Mouse (Mus musculus) 3T3-L1 (cell line): ENCODE results near the gene Ltb4r1.

ENCODE experiments used
- DNase-seq: peaks from one replicate; pipeline ENCODE4 v3.0.0-alpha.2; 2015; ENCODE audit warnings: low read depth, low spot score

The Ltb4r1 gene

DNA sequence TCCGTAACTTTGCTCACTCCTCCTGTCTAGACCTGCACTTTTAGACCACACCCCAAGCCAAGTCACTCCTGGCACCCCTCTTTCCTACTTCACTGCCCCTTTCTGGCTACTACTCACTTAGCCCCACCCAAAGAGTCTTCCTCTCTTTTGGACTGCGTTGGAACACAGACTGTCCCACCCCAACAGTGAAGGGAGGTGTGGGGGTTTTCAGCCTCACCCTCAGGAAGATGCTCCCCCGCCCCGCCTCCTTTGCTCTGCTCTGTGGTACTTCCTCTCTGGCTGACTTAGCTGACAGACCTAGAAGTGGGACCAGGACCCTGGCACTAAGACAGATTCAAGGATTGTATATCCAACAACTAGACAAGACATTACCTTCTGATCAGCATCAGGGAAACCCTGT, at the start of gene Ltb4r1:
Gene Ltb4r1, plus strand, starts transcription at position 267 of the 400 bp plus-strand sequence.
- DNase-seq = no peak

DNA sequence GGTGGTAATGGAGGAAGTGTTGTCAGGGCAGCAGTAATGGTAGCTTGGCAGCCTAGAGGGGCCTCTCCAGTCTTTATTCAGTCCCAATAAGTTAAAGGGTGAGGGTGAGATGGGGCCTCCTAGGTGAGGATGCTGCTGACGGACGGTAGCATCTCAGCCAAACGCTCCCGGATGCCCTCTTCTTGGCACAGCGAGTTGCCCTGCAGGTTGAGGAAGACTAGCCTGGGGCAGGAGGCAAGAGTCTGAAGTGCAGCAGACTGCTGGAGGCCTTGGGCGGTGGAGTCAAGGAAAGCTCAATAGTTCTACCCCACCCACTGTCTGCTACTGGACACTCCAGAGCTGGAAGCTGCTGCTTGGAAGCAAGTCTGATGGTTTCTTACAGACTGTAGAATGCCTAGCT, 49.5 kb upstream of the Ltb4r1 start:
- DNase-seq = no peak

DNA sequence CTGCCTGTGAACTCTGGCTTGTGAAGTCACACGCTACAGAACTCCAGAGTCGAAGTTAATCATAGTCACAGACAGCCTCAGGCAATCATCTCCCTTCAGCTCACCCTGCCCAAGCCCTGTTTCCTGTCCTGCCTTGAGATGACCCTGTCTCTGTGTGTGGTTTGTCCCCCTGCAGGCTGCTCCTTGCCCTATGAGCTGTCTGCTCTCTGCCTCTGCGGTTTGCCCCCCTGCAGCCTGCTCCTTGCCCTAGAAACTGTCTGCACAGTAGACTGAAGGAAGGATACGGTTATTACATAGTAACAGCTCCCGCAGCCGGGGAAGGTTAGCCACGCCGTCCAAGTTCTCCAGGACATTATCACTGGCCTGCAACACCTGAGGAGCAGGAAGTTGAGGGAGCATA, 48.9 kb upstream of the Ltb4r1 start:
- no peak for DNase-seq

DNA sequence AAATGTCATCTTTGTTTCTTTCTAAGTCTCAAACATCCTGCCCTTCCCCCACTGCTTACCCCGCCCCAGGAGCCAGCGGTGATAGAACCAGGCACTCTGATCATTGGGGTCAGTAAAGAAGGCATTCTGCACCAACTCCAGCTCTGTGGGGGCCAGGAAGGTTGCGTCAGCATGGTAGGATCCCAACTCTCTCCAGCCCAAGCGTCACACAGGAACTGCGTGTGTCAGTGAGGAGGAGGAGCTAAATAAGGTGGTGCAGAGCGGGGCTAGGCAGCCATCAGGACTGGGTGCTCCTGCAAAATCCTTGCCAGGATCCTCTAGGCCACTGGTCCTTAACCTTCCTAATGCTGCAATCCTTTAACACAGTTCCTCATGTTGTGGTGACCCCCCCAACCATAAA, 46.0 kb upstream of the Ltb4r1 start:
- no peak for DNase-seq

DNA sequence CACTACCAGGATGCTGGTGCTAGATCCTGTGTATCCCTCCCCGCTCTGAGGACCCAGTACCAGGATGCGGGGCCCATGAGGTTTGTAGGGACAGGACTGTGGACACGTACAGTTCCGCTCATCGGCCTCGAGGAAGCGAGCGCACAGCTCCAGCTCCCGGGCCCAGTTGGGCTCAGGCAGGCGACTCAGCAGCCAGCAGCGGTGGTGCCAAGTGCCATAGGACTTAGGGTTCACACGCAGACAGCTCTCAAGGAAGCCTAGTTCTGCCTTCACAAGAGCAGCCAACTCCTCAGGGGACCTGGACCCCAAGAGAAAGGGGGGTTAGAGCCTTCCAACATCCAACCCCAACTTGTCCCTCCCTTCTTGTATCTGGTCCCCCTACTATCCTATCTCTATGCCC, 45.1 kb upstream of the Ltb4r1 start:
- no peak for DNase-seq

DNA sequence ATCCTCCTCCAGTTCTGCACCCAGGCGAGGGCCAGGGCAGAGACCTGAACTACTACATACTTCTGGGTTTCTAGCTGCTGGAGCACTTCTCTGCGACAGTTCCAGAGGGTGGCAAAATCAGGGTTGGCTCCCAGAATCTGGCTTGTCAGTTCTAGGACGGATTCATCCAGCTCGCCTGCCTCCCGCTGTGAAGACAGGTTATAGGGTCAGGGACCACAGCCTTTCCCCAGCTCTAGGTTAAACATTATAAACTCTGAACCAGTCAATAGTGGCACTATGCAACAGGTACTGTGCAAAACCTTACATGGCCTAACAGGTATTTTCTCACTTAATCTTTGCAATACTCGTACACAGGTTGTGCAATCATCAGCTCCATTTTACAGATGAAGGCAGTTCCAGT, 44.7 kb upstream of the Ltb4r1 start:
- DNase-seq = no peak

DNA sequence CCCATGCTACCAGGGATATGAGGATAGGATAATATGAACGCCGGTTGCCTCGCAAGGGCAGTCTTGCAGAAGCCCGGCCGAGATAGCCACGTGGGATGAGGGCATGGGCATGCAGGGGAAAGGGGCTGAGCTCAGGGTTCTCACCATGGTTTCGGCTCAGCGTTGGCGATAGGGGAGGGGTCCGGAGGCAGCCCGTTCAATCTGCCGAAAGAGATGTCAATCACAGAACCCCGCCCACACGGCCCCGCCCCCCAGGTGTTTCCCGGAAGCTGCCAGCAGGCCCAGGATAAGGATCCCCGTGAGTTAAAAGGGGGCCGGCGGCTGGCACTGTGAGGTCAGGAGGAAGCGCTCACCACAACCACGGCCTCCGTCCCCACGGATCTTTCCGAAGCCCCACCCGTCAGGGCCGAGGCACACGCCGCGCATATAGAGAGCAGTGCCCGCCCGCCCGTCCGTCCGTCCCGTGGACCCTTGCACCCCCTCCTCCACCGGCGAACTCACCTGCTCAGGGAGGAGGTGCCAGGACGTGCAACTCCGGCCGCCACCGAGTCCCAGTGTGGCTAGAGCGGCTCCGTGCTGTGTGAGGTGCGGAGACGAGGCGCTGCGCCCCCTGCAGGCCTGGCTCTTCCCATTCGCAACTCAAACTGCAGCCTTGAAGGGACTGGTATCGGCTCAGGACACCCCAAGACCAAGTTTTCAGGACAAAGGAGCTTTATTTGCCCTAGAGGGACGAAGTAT, 43.9 kb upstream of the Ltb4r1 start, which contains the start of gene Rabggta:
Gene Rabggta, minus strand, starts transcription at position 564 of the 738 bp plus-strand sequence.
- DNase-seq = peak; percentile 85

DNA sequence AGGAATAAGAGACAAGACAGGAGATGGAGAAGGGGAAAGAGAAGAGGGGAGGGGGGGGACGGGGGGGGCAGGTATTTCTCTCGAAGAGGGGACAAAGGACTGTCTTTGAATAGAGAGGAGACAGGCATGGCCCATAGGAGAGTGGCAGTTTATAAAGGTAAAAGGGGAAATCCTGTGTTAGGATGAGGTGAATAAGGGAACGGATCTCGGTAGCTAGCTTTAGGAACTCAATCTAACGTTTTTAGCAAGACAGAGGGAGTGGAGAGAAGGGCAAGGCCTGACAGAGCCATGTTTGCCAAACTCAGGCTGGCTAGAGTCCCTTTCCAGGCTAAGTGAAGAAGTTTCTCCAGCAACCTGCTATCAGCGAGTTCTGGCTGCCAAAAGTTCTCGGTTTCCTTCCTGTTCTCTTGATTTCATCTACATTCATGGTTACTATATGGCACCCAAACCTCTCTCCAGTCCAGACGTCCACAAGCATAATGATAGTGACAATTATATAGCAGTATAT, 43.3 kb upstream of the Ltb4r1 start:
- DNase-seq = no peak

DNA sequence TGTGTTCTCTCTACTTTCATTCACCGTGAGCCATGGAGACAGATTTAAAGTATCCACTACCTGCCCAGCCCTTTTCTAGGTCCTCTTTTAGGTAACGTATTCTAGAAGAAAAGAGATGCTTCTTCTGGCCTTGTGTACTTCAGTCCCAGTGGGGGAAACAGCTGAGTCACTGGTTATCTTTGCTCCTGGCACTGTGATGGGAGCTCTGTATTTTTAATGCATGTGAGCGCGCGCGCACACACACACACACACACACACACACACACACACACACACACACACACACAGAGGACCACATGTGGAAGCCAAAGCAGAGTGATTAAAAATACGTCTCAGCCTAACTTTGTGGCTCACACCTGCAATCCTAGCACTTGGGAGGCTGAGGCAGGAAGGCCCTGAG, 42.3 kb upstream of the Ltb4r1 start:
- DNase-seq = no peak

DNA sequence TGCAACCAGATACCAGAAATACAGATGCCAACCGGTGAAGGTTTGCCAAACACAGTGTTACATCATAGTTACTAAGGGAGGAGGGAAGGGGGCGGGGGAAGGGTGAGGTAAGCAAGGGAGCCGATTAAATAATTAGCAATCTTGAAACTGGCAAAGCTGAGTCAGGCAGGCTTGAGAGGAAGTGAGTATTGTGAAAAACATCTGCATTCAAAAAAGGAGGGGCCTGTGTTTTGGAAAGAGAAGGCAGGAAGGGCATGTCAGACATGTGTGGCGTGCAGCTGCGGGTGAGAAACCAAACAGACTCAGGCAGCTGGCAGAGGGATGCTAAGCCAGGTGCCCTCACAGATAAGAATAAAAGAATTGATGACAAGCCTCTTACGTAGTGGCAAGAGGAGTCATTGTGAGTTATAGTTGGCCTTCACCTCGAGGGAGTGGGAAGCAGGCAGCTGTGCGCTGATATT, 41.3 kb upstream of the Ltb4r1 start:
- DNase-seq = peak; percentile 83

DNA sequence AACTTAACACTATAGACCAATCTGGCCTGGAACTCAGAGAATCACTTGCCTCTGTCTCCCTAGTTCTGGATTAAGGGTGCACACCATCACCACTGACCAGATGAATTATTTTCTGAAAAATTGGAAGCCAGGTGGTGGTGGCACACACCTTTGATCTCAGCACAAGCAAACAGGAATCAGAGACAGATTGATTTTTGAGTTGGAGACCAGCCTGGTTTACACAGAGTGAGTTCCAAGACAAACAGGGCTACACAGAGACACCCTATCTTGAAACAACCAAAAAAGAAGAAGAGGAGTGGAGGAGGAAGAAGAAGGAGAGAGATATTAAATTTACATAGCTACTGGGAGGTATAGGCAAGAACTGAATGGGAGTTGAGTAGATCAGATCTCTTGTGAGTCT, 39.5 kb upstream of the Ltb4r1 start:
- DNase-seq = no peak

DNA sequence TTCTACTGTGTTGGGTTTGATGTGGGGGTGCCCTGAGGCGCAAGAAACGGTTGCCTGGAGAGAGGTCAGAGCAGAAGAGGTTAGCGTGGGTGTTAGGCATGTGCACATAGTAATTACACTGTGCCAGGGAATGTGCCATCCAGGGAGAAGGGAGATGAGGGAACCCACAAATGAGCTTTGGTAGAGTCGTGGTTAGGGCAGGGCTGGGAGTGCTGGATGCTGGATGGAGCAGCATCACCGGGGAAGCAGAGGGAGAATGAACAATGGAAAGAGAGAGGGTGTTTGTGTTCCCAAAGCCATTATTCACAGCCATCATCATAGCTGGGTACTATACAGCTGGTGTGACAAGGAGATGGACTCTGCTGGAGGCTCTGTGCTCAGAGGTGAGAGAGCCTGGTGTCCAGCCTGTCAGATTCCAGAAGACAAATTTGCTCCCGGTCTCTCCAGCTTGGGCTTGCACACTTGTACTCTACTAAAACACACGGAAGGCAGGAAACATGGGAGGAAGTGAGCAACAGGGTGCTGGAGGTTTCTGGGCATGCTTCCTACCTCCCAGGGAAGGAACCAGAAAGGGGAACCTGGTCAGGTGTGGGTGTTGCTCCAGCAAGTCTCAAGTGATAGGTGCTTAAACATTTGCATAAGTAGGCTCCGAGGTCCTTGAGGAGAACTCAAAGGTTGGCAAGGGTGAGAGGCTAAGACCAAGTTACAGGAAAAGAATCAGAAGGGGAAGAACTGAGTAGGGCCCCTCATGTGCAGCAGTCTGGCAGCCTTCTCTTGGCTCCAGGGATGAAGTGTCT, 37.7 kb upstream of the Ltb4r1 start:
- no peak for DNase-seq

DNA sequence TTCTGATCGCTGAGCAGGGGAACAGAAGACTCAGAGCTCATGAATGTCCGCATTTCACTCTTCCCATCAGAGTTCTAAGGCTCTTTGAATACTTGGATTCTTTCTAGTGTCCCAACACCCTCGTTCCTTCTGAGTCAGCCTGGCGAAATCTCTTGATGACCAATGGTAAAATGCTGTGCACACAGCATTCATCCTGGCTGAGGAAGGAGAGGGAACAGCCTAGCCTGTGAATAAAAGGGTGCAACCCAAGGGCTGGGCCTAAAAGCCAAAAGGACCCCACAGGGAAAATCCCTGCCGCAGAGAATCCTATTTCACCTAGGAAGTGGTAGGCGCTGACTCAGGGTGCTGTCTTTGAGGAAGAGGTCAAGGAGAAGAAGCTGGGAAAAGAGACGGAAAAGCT, 35.6 kb upstream of the Ltb4r1 start:
- DNase-seq = peak; percentile 28

DNA sequence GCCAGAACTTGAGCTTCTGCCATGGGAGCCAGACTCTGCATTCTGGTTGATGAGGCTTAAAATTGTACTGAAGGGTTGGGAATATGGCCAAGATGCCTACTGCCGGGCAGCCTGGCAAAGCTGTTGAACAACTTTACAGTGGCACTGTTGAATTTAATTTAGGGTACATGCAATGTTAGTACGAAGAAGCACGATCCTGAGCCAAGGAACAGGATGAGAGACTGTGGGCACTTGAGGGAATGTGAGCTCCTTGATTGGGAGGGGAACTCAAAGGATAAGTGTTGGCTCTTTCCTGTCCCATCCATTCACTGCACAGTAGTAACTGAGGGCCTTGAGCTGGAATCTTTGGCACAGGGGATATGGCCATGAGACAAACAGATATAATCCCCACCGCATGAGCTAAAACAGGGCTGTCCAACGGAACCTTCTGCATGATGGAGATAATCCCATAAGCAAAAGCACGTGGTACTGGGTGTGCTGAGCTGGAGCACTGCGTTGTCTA, 35.2 kb upstream of the Ltb4r1 start:
- DNase-seq = no peak

DNA sequence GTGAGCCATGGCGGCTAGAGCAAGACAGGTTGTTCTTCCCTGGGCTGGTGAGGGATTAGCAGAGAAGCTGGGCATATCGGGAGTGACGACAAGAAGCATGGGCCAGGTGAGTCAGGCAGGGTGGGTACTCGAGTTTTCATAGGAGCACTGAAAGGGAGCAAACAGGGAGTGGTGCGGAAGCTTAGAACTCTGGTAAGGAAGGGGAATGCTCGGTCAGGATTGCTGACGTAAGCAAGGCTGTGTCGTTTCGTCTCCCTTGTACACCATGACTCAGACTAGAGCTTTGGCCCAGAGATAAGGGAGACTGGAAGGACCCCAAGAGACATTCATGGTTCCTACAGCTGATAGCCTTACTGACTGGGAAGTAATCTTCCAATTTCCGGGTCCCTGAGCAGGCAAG, 31.9 kb upstream of the Ltb4r1 start:
- no peak for DNase-seq

DNA sequence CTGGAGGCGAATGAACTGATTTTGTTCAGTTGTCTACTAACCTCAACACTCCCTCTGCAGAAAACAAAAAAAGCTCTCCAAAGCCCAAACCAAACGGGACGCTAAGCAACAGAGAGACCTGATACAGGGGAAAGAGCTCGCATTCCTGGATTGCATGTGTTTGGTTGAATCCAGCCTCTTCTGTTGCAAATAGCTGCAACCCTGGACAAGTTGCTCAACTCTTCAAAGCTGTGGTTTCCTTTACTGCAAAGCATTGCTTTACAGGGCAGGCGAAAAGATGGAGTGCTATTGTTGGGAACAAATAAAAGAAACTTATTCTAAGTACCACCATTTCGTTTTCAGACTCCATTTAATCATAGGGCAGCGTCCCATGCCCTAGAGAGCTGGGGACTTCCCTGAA, 30.9 kb upstream of the Ltb4r1 start:
- DNase-seq = no peak

DNA sequence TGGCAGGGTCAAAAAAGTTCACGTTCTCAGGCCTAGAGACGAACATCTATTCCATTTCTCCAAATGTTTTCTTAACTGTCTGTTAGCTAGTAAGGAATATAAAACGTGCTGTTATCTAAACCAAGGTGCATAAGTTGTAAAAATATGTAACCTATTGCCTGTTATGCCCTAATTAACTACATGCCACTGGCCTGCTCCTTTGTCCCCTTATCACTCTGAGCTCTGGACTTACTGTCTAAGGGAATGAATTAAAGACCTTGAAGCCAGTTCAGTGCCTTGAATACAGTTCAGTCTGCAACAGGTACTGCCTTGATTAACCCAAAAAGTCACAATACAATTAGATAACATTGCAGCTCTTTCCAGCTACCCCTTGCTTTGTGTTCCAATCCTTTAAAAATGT, 30.4 kb upstream of the Ltb4r1 start:
- no peak for DNase-seq

DNA sequence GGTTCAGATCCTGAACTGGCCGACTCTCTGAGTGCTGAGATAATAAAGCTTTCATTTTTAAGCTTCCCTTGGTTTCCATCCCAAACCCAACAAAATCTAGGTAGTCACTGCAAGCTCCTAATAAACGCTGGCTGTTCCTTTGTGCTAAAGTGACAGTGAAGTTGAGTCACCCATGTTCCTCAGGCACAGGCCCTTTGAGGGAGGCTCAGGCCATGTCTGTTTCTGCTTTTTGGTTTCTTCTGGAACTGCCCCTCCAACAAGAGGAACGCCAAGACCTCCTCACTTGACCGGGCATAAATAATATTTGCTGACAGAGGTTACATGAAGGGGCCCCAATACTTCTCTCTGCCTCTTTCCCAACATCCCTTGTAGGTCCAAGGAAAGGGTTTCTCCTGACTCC, 30.0 kb upstream of the Ltb4r1 start:
- DNase-seq = no peak

DNA sequence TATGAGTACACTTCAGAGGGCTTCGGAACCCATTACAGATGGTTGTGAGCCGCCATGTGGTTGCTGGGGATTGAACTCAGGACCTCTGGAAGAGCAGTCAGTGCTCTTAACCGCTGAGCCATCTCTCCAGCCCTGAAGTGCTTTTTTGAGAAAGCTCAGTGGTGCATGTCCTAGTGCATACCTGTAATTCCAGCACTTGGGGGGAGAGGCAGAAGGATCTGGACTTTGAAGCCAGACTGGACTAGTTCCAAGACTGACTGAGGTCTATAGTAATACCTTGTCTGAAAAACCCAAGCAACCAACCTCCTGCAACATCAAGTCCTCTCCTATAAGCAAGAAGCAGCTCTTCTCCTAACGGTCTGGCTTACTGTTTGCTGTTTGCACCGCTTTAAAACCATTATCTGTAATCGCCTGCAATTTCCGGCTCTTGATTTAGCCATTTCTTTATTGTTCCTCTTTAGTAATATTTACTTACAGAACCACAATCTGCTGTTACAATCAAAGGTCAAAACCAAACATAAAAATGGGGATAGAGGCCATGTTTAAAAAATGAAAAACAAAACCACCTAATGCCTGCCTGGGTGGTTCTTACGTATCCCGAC, 28.6 kb upstream of the Ltb4r1 start:
- DNase-seq = no peak

DNA sequence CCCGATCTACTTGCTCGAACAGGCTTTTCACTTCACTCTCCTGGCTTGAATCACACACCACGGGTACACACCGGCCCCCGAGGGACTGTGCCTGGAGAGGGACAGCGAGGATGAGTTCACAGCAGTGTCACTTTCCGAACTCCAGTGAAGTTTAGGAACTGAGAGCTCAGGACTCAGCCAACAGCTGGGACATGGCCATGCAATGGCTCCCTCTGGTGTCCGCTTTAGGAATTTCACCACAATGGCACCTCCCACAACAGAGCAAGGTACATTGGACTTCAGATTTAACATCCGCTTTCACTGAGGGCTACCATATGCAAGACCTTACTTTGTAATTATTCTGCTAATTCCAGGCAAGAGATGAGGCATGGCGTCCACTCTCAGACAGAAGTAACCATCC, 22.1 kb upstream of the Ltb4r1 start:
- peak; percentile 85 for DNase-seq

DNA sequence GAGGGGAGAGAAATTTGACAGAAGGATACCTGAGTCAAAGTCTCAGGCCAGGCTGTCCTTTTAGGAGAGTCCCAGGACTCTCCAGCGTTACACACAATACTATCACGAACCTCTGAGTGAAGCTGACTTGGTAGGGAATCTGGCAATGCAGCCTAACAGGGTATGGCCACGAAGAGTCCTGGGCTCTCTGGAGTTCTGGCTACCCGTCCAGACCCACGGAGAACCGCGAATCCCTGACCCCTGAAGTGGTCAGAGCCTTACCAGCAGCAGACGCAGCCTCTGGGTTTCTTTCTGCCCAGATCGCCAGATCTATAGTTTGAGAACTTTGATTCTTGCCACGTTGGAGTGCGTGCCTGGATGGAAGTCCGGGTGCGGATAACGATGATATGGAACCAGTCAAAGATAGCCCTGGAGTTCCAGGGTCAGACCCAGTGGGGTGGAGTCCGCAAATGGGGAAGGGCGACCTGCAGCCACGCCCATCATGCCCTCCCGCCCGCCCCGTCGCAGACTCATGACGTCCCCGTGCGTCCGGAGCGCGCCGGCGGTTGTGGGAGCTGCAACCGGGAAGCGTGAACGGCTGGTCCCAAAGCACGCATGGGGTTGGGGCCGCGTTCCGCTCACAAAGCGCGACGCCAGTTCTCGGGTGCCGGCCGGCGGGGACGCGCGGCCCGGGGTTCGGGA, 20.4 kb upstream of the Ltb4r1 start, which contains the start of the genes Dhrs1 and Nop9:
Gene Dhrs1, minus strand, starts transcription at position 511 of the 681 bp plus-strand sequence.
Gene Nop9, plus strand, starts transcription at position 514 of the 681 bp plus-strand sequence.
- DNase-seq = peak; percentile 71
